Mouse (Mus musculus) right cerebral cortex, postnatal 25 days (tissue): ENCODE measurements around the gene Plscr5.
A peak's percentile ranks its signal among the peaks of the same experiment; 100 is the strongest.

ENCODE experiments used
- DNase-seq: peaks from one replicate; pipeline ENCODE4 v3.0.0; 2022

Gene Plscr5

DNA sequence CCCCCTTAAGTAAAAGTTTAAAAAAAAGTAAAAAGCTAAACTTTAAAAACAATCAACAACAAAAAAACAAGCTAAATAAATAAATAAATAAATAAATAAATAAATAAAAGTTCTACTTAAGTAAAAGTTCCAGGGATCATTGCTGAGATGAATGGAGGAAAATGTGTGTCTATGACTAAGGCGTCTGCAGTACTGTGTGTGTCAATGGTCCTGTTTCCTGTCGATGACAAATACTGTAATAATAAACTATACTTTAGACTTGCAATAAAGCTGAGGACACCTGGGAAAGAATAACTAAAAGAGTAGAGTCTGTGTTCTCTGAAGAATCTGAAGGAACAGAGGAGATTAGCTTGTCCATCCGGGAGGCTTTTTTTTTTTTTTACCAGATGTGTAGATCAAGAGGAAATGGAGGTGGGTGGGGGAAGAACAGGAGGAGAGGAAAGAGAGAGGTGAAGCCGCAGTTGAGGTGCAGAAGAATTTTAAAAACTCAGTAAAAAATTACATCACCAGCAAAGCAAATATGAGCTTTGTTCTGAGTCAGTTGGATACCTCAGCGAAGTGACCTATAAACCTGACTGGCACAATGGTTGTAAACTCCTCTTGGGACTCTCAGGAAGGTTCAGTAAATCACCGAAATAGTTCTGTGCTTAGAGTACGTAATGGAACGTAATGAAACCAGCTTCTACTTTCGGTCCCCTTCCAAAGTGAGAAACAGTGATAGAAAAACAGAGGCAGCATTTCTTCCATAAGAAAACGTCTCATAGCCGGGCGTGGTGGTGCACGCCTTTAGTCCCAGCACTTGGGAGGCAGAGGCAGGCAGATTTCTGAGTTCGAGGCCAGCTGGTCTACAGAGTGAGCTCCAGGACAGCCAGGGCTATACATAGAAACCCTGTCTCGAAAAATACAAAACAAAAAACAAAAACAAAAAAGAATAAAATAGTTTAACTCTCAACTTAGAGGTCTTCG is 36.4 kb downstream of the Plscr5 start:
- no peak for DNase-seq

DNA sequence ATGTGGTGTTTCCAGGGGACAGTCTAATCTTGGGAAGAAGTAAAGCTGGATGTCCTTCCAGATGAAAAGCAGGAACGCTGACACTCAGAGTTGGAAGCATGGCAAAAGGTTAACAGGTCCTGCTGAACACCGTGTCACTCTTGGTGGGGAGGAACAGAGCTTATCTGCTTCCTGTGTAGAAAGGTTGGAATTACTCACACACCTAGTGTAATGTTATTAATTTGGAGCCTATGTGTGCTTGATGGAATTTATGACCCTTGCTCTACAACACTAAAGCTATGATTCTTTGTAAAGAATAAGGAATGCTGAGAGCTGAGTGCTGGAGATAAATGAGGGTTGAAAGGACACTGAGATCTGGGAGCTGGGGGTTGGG is 37.1 kb downstream of the Plscr5 start:
- DNase-seq, result no peak

DNA sequence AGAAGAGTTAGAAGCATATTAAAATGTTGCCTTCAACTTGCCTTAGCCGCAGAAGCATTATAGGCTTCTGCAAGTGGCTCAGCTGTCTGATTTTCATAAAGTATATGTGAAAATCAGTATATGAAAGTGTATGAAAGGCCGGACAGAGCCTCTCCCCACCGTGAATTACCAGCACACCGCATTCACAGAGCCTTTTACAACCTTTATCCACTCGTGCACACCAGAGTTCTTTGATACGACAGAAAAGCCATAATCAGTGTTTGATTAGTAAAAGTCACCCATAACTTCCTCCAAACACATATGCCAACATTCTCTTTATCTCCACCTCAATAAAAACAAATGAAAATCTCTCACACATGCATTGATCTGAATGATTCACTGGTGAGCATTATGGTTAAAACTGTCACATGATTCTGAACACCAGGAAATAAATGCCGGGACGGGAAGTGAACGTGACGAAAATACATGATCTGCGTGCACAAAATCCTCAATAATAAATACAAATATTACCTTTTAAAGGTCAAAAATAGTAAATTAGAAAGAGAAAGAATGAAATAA is 42.2 kb downstream of the Plscr5 start:
- DNase-seq, result no peak

GRCm38 (mm10) chr9:92248773-92249446 is 56.2 kb downstream of the Plscr5 start:
- DNase-seq, result no peak

DNA sequence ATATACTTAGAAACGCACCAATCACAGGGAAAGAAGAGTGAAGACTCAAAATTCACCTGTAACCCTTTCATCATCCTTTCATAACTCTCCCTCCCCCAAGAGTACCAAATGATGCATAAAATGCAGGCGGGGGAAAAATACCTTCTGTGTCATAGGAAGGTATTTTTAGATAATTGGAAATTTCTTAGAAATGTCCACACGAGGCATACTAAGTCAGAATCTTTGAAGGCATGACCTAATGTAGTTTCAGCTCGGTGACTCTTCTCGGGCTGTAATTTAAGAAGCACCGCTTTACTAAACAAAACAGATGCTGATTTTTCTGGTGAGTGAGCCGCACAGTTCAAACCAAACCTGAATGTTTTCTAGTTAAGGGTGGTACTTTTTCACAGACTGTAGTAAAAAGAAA is 56.7 kb downstream of the Plscr5 start, which contains the start of gene Plscr1:
TSS of gene Plscr1 (plus strand) at position 304 of the 406 bp plus-strand sequence.
- no peak for DNase-seq

- DNase-seq, result peak; percentile 26
Measured at GRCm38 (mm10) chr9:92249987-92250772, 57.4 kb downstream of the Plscr5 start.

GRCm38 (mm10) chr9:92252718-92253117 is 60.0 kb downstream of the Plscr5 start:
- DNase-seq, result no peak

GRCm38 (mm10) chr9:92253585-92254321 is 61.0 kb downstream of the Plscr5 start:
- DNase-seq, result no peak
